Mouse (Mus musculus): ENCODE data around the gene Idnk. TPM values are rescaled to one million over a fixed set of nuclear protein-coding genes. Genes with fewer than 3 reads are reported as not detected.

The Idnk gene
- polyA plus RNA-seq, 1 experiment from 2014 or later, result 45.8 TPM

DNA sequence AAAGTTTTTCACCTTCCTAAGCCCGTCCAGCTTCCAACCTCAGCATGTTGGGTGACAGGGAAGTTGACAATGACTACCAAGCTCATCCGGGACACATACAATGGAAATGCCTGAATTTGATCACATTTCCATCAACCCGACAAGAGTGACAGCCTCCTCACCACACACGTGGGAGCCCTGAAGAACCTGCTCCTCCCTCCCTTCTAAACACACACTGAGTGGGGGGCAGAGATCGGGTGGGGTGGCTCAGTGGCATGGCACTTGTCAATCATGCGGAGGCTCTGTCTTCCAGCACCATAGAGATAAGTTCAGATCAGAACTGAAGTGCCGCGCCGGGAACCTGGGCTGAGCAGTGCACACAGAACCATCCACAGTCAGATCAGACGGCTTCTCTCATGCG lies 7.0 kb upstream of the Idnk start:
- no peaks in the 10 kb centered on the region for H3K4me1 ChIP-seq (replicated peaks; ENCODE audit: control insufficient read depth, insufficient read depth, low read length)
- WGBS, result 79% methylated on average over 11 of the region's 11 CpGs
- no peak overlapping the region for H3K27ac ChIP-seq (ENCODE audit: low read depth, low read length)
- no peak for ATAC-seq (replicated peaks; ENCODE audit: low FRiP score)
- no peaks in the 10 kb centered on the region; the same call in 1 of the 2 replicates for H3K9me3 ChIP-seq (ENCODE audit: control insufficient read depth, low read length)
- H3K4me2 ChIP-seq (ENCODE audit: low read depth, low read length, severe bottlenecking), result no peak overlapping the region
- H3K36me3 ChIP-seq (ENCODE audit: control insufficient read depth, insufficient read depth, low read length), result no peaks in the 10 kb centered on the region
- no peaks in the 10 kb centered on the region for H3K27me3 ChIP-seq (ENCODE audit: control insufficient read depth, insufficient read depth, low read length)
- no peak overlapping the region for H3K4me3 ChIP-seq (ENCODE audit: low read depth, low read length)
- DNase-seq (ENCODE audit: low spot score), result no peak
- H3K9ac ChIP-seq (ENCODE audit: low read length), result no peak overlapping the region

GRCm38 (mm10) chr13:58156031-58156430 lies 1.4 kb upstream of the Idnk start:
- H3K4me3 ChIP-seq (ENCODE audit: low read depth, low read length), result no peak overlapping the region
- no peaks in the 10 kb centered on the region for H3K27me3 ChIP-seq (ENCODE audit: control insufficient read depth, insufficient read depth, low read length)
- no peaks in the 10 kb centered on the region for H3K9me3 ChIP-seq (ENCODE audit: control insufficient read depth, low read length)
- ATAC-seq (replicated peaks; ENCODE audit: low FRiP score) (no peak), DNase-seq (ENCODE audit: low spot score) (no peak)
- no peaks in the 10 kb centered on the region for H3K4me1 ChIP-seq (replicated peaks; ENCODE audit: control insufficient read depth, insufficient read depth, low read length)
- no peak overlapping the region for H3K27ac ChIP-seq (ENCODE audit: low read depth, low read length)
- no peak overlapping the region for H3K4me2 ChIP-seq (ENCODE audit: low read depth, low read length, severe bottlenecking)
- peaks cover 4% of the 10 kb centered on the region for H3K36me3 ChIP-seq (ENCODE audit: control insufficient read depth, insufficient read depth, low read length)
- WGBS, result 94% methylated on average over 2 of the region's 2 CpGs
- no peak overlapping the region for H3K9ac ChIP-seq (ENCODE audit: low read length)

DNA sequence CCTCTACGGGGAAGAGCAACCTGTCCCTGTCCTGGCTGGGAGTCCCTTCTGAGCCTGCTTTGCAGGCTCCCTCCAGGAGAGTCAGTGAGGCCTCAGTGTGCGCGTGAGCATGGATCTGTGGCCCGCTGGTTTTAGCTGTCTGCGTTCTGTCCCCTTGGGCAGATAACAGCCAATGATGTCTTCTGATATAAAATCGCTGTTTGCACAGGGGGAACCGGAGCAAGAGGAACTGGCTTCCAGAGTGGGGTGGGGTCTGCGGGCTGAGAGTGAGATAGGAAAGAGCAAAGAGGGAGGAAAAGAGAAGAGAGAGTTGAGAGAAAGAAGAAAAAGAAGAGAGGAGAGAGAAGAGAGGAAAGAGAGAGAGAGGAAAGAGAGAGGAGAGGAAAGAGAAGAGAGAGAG lies 413 bp upstream of the Idnk start:
- Histone ChIP-seq H3K4me1 (replicated peaks; ENCODE audit: control insufficient read depth, insufficient read depth, low read length) (no peaks in the 10 kb centered on the region), H3K9ac (ENCODE audit: low read length) (peak overlapping the region; percentile 76; the same call in 1 of the 2 replicates), H3K27me3 (ENCODE audit: control insufficient read depth, insufficient read depth, low read length) (no peaks in the 10 kb centered on the region), H3K4me3 (ENCODE audit: low read depth, low read length) (peak overlapping the region; percentile 77), H3K4me2 (ENCODE audit: low read depth, low read length, severe bottlenecking) (peak overlapping the region; percentile 98), H3K9me3 (ENCODE audit: control insufficient read depth, low read length) (no peaks in the 10 kb centered on the region), H3K36me3 (ENCODE audit: control insufficient read depth, insufficient read depth, low read length) (peaks cover 10% of the 10 kb centered on the region), H3K27ac (ENCODE audit: low read depth, low read length) (no peak overlapping the region)
- ATAC-seq (replicated peaks; ENCODE audit: low FRiP score) (no peak), DNase-seq (ENCODE audit: low spot score) (no peak)
- 28% methylated on average over 8 of the region's 8 CpGs for WGBS

DNA sequence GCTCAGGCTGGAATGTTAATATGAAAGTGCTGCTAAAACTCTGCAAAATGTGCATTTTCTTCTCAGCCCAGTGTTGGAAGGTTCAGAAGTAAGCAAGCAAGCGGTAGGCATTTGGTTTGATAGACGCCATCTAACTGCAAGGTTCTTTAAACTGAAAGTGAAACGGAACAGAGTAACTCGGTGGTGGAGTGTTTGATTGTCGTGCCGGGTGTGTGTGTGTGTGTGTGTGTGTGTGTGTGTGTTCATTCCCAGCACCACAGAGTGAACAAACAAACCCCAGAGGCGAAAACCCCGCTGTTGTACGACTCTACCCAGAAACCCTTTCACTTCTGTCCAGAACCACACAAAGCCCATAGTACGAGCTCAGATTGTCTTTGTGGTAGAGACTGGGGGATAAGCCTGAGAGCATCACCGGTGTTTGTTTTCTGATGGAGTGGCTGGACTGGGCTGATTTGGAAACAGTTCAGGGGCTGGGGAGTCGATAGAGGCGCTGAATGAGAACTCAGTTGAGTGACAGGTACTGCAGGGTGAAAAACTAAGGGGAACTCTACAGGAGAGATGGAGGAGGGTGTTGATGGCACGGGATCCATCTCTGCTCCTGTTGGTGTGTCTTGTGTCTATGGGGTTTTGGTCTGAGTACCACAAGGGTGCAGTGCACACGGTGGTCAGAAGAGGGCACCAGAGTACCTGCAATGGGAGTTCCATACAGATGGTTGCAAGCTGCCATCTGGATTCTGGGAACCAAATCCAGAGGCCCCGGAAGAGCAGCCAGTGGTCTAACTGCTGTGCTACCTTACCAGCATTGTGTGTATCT lies 857 bp downstream of the Idnk start:
- H3K36me3 ChIP-seq (ENCODE audit: control insufficient read depth, insufficient read depth, low read length), result peaks cover 10% of the 10 kb centered on the region
- H3K9me3 ChIP-seq (ENCODE audit: control insufficient read depth, low read length), result no peaks in the 10 kb centered on the region
- 0 out of 2 replicates have a peak overlapping the region, but pooled peaks have one; percentile 18 for H3K27ac ChIP-seq (ENCODE audit: low read depth, low read length)
- DNase-seq (ENCODE audit: low spot score) (peak; percentile 94), ATAC-seq (replicated peaks; ENCODE audit: low FRiP score) (peak; percentile 51)
- 13% methylated on average over 16 of the region's 16 CpGs for WGBS
- H3K27me3 ChIP-seq (ENCODE audit: control insufficient read depth, insufficient read depth, low read length), result no peaks in the 10 kb centered on the region
- H3K9ac ChIP-seq (ENCODE audit: low read length), result peak overlapping the region; percentile 76
- H3K4me2 ChIP-seq (ENCODE audit: low read depth, low read length, severe bottlenecking), result peak overlapping the region; percentile 98
- no peaks in the 10 kb centered on the region for H3K4me1 ChIP-seq (replicated peaks; ENCODE audit: control insufficient read depth, insufficient read depth, low read length)
- peak overlapping the region; percentile 77 for H3K4me3 ChIP-seq (ENCODE audit: low read depth, low read length)

GRCm38 (mm10) chr13:58160761-58161160 lies 3.3 kb downstream of the Idnk start:
- no peak overlapping the region for H3K4me2 ChIP-seq (ENCODE audit: low read depth, low read length, severe bottlenecking)
- H3K9me3 ChIP-seq (ENCODE audit: control insufficient read depth, low read length), result no peaks in the 10 kb centered on the region
- no peak overlapping the region for H3K9ac ChIP-seq (ENCODE audit: low read length)
- no peak overlapping the region for H3K27ac ChIP-seq (ENCODE audit: low read depth, low read length)
- 95% methylated on average over 15 of the region's 15 CpGs for WGBS
- ATAC-seq (replicated peaks; ENCODE audit: low FRiP score) (no peak), DNase-seq (ENCODE audit: low spot score) (no peak)
- H3K27me3 ChIP-seq (ENCODE audit: control insufficient read depth, insufficient read depth, low read length), result no peaks in the 10 kb centered on the region
- H3K36me3 ChIP-seq (ENCODE audit: control insufficient read depth, insufficient read depth, low read length), result peaks cover 15% of the 10 kb centered on the region
- H3K4me3 ChIP-seq (ENCODE audit: low read depth, low read length), result no peak overlapping the region
- H3K4me1 ChIP-seq (replicated peaks; ENCODE audit: control insufficient read depth, insufficient read depth, low read length), result no peaks in the 10 kb centered on the region

DNA sequence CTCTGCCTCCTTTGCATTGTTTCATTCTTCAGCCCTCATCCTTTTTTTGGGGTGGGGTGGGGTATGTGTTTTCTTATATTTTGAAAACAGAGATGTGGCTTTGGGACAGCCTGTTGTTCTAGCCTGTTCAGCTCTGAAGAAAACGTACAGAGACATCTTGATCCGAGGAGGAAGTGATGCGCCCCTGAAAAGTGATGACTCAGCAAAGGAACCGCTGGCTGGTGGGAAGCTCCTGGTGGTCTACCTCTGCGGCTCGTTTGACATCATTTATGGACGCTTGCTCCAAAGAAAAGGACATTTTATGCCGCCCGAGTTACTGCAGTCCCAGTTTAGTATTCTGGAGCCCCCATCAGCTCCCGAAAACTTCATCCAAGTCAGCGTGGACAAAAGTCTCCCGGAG lies 5.9 kb downstream of the Idnk start:
- no peak for DNase-seq (ENCODE audit: low spot score)
- 95% methylated on average over 12 of the region's 12 CpGs for WGBS
- Histone ChIP-seq H3K27me3 (ENCODE audit: control insufficient read depth, insufficient read depth, low read length) (no peaks in the 10 kb centered on the region), H3K27ac (ENCODE audit: low read depth, low read length) (no peak overlapping the region), H3K36me3 (ENCODE audit: control insufficient read depth, insufficient read depth, low read length) (peaks cover 15% of the 10 kb centered on the region), H3K9me3 (ENCODE audit: control insufficient read depth, low read length) (no peaks in the 10 kb centered on the region), H3K4me3 (ENCODE audit: low read depth, low read length) (no peak overlapping the region), H3K4me1 (replicated peaks; ENCODE audit: control insufficient read depth, insufficient read depth, low read length) (no peaks in the 10 kb centered on the region), H3K4me2 (ENCODE audit: low read depth, low read length, severe bottlenecking) (no peak overlapping the region), H3K9ac (ENCODE audit: low read length) (no peak overlapping the region)
- ATAC-seq (replicated peaks; ENCODE audit: low FRiP score), result no peak

DNA sequence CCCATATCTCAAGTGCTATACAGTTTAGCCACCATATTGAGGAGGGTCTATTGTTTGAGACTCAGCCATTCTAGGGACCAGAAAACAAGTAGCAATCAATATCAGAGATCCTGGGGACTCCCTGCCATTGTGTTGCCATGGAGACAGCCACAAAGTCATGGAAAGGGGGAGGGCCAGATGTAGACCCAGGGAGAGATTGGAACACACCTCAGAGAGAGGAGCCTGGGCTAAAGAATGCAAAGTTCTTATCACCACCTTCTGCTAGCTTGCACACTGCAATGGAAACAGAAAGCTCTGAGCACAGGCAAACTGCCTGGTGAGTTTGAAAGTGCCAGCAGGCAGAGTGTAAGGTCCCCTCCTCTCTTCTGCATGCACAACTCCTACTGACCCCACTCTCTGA lies 10.7 kb downstream of the Idnk start:
- H3K9ac ChIP-seq (ENCODE audit: low read length), result no peak overlapping the region
- peaks cover 6% of the 10 kb centered on the region; the same call in 1 of the 2 replicates for H3K36me3 ChIP-seq (ENCODE audit: control insufficient read depth, insufficient read depth, low read length)
- H3K4me2 ChIP-seq (ENCODE audit: low read depth, low read length, severe bottlenecking), result no peak overlapping the region
- H3K9me3 ChIP-seq (ENCODE audit: control insufficient read depth, low read length), result no peaks in the 10 kb centered on the region
- H3K4me1 ChIP-seq (replicated peaks; ENCODE audit: control insufficient read depth, insufficient read depth, low read length), result no peaks in the 10 kb centered on the region
- H3K27ac ChIP-seq (ENCODE audit: low read depth, low read length), result no peak overlapping the region
- no peak for ATAC-seq (replicated peaks; ENCODE audit: low FRiP score)
- no peak for DNase-seq (ENCODE audit: low spot score)
- H3K27me3 ChIP-seq (ENCODE audit: control insufficient read depth, insufficient read depth, low read length), result no peaks in the 10 kb centered on the region
- no peak overlapping the region for H3K4me3 ChIP-seq (ENCODE audit: low read depth, low read length)

GRCm38 (mm10) chr13:58176105-58176504 lies 18.7 kb downstream of the Idnk start:
- no peaks in the 10 kb centered on the region for H3K27me3 ChIP-seq (ENCODE audit: control insufficient read depth, insufficient read depth, low read length)
- H3K9me3 ChIP-seq (ENCODE audit: control insufficient read depth, low read length), result no peaks in the 10 kb centered on the region
- WGBS, result 93% methylated on average over 3 of the region's 3 CpGs
- H3K36me3 ChIP-seq (ENCODE audit: control insufficient read depth, insufficient read depth, low read length), result peaks cover 10% of the 10 kb centered on the region; the same call in 1 of the 2 replicates
- DNase-seq (ENCODE audit: low spot score) (no peak), ATAC-seq (replicated peaks; ENCODE audit: low FRiP score) (no peak)
- no peak overlapping the region for H3K27ac ChIP-seq (ENCODE audit: low read depth, low read length)
- no peak overlapping the region for H3K4me2 ChIP-seq (ENCODE audit: low read depth, low read length, severe bottlenecking)
- no peaks in the 10 kb centered on the region for H3K4me1 ChIP-seq (replicated peaks; ENCODE audit: control insufficient read depth, insufficient read depth, low read length)
- no peak overlapping the region for H3K4me3 ChIP-seq (ENCODE audit: low read depth, low read length)
- H3K9ac ChIP-seq (ENCODE audit: low read length), result no peak overlapping the region
